ENCODE assay signal across 9 mouse cellular contexts in genomic region chr8:109551663-109552062, GRCm38 (mm10). TPM values are rescaled to one million over a fixed set of nuclear protein-coding genes. Genes with fewer than 3 reads are reported as not detected.
DNase-seq lines count a peak whose midpoint lies in the region; ATAC-seq and TF ChIP-seq lines count a peak whose summit lies in the region.
"Had no signal": no experiment of that assay in that cellular context is flagged by ENCODE, and none has a peak within 500 bp of the region (broad histone marks: within the 10 kb centered on the region; RNA-seq: fewer than 3 reads in every experiment).

No protein-coding gene starts in this region.

- H3K4me2 ChIP-seq in forebrain, postnatal 0 days (ENCODE audit: low read depth): no peak overlapping the region
- H3K4me2 ChIP-seq in forebrain, embryonic 13.5 days: no peak overlapping the region
- H3K4me2 ChIP-seq in lung, embryonic 16.5 days (ENCODE audit: low read depth, low read length): no peak overlapping the region
- H3K4me2 ChIP-seq: hindbrain, embryonic 15.5 days had no signal

- peak; percentile 30 for DNase-seq in forebrain, postnatal 0 days
- DNase-seq in lung, postnatal 36 days: no peak
- DNase-seq in embryo, embryonic 10 days (ENCODE audit: low spot score): peak; percentile 47
- peak; percentile 69 for DNase-seq in retina, embryonic 14.5 days (ENCODE audit: low spot score)
- DNase-seq in ovary, adult 18-20 months (ENCODE audit: low spot score): no peak
- DNase-seq in yolk sac, embryonic 10.5 days (ENCODE audit: low spot score): no peak

- H3K4me3 ChIP-seq in forebrain, postnatal 0 days (ENCODE audit: low read depth, low read length): no peak overlapping the region
- no peak overlapping the region for H3K4me3 ChIP-seq in forebrain, embryonic 13.5 days
- H3K4me3 ChIP-seq in lung, embryonic 16.5 days (ENCODE audit: low read length): no peak overlapping the region
- H3K4me3 ChIP-seq: hindbrain, embryonic 15.5 days had no signal

- no peak overlapping the region for H3K9ac ChIP-seq in forebrain, postnatal 0 days
- H3K9ac ChIP-seq in forebrain, embryonic 13.5 days: no peak overlapping the region
- no peak overlapping the region for H3K9ac ChIP-seq in lung, embryonic 16.5 days (ENCODE audit: low read length)
- H3K9ac ChIP-seq: hindbrain, embryonic 15.5 days had no signal

- WGBS in forebrain, postnatal 0 days: 46% methylated on average over 3 of the region's 3 CpGs
- WGBS in forebrain, embryonic 13.5 days: 40% methylated on average over 3 of the region's 3 CpGs
- WGBS in lung, embryonic 16.5 days: 41% methylated on average over 3 of the region's 3 CpGs

- no peaks in the 10 kb centered on the region for H3K9me3 ChIP-seq in forebrain, postnatal 0 days (ENCODE audit: low read length)
- H3K9me3 ChIP-seq in forebrain, embryonic 13.5 days (replicated peaks): no peaks in the 10 kb centered on the region
- no peaks in the 10 kb centered on the region for H3K9me3 ChIP-seq in lung, embryonic 16.5 days (ENCODE audit: control insufficient read depth, low read length)
- H3K9me3 ChIP-seq: hindbrain, embryonic 15.5 days had no signal

- H3K4me1 ChIP-seq in forebrain, postnatal 0 days (ENCODE audit: insufficient read depth): no peaks in the 10 kb centered on the region
- H3K4me1 ChIP-seq in forebrain, embryonic 13.5 days: no peaks in the 10 kb centered on the region
- H3K4me1 ChIP-seq in lung, embryonic 16.5 days (replicated peaks; ENCODE audit: control insufficient read depth, insufficient read depth, low read length): no peaks in the 10 kb centered on the region
- H3K4me1 ChIP-seq: hindbrain, embryonic 15.5 days had no signal

- H3K27ac ChIP-seq in forebrain, postnatal 0 days (ENCODE audit: low read depth, low read length): no peak overlapping the region
- no peak overlapping the region for H3K27ac ChIP-seq in forebrain, embryonic 13.5 days
- H3K27ac ChIP-seq in lung, embryonic 16.5 days (ENCODE audit: low read length): no peak overlapping the region
- H3K27ac ChIP-seq: hindbrain, embryonic 15.5 days had no signal

- ATAC-seq in forebrain, postnatal 0 days: no peak
- no peak for ATAC-seq in forebrain, embryonic 13.5 days
- ATAC-seq in lung, embryonic 16.5 days (ENCODE audit: low read depth): 0 out of 2 replicates have a peak, but pooled peaks have one; percentile 13

- peak; percentile 61 for TF ChIP-seq CTCF in forebrain, postnatal 0 days (IDR thresholded peaks at IDR 0.05; ENCODE audit: low read depth)

- H3K36me3 ChIP-seq in forebrain, postnatal 0 days (ENCODE audit: insufficient read depth): peaks cover 96% of the 10 kb centered on the region
- peaks cover 100% of the 10 kb centered on the region for H3K36me3 ChIP-seq in forebrain, embryonic 13.5 days (ENCODE audit: poor library complexity, severe bottlenecking)
- H3K36me3 ChIP-seq in lung, embryonic 16.5 days (ENCODE audit: control insufficient read depth, insufficient read depth, low read length): peaks cover 87% of the 10 kb centered on the region

- H3K27me3 ChIP-seq in forebrain, postnatal 0 days (ENCODE audit: insufficient read depth, low read length): no peaks in the 10 kb centered on the region
- H3K27me3 ChIP-seq in forebrain, embryonic 13.5 days: no peaks in the 10 kb centered on the region
- H3K27me3 ChIP-seq in lung, embryonic 16.5 days (ENCODE audit: control insufficient read depth, insufficient read depth, low read depth, low read length): no peaks in the 10 kb centered on the region
- H3K27me3 ChIP-seq: hindbrain, embryonic 15.5 days had no signal

RNA-seq across cellular contexts. Expression of gene Dhx38, which starts 14.0 kb away (rescaled TPM):
- 23.2 and 28.2 TPM in 2 replicates for total RNA-seq in forebrain, postnatal 0 days (2014; rRNA removed)
- 12.8 and 14.1 TPM in 2 replicates for polyA plus RNA-seq in forebrain, postnatal 0 days (2015; fragmentation: Nextera tagmentation; extraction: Ambion mirVana)
- 23.3 and 26.0 TPM in 2 replicates for polyA plus RNA-seq in forebrain, embryonic 13.5 days (2015; fragmentation: Nextera tagmentation; extraction: Ambion mirVana)
- 23.9 and 25.3 TPM in 2 replicates for polyA plus RNA-seq in lung, embryonic 16.5 days (2015; fragmentation: Nextera tagmentation; extraction: Ambion mirVana)

RNA-seq across cellular contexts. Expression of gene Txnl4b, which starts 14.0 kb away (rescaled TPM):
- total RNA-seq in forebrain, postnatal 0 days (2014; rRNA removed): 12.0 and 12.2 TPM in 2 replicates
- polyA plus RNA-seq in forebrain, postnatal 0 days (2015; fragmentation: Nextera tagmentation; extraction: Ambion mirVana): 34.0 and 35.2 TPM in 2 replicates
- 28.1 and 29.8 TPM in 2 replicates for polyA plus RNA-seq in forebrain, embryonic 13.5 days (2015; fragmentation: Nextera tagmentation; extraction: Ambion mirVana)
- polyA plus RNA-seq in lung, embryonic 16.5 days (2015; fragmentation: Nextera tagmentation; extraction: Ambion mirVana): 26.0 and 29.6 TPM in 2 replicates

RNA-seq across cellular contexts. Expression of gene Hp, which starts 27.3 kb away (rescaled TPM):
- total RNA-seq in forebrain, postnatal 0 days (2014; rRNA removed): 0.15 and 1.5 TPM in 2 replicates
- polyA plus RNA-seq in forebrain, postnatal 0 days (2015; fragmentation: Nextera tagmentation; extraction: Ambion mirVana): 0.38 and 0.44 TPM in 2 replicates
- polyA plus RNA-seq in forebrain, embryonic 13.5 days (2015; fragmentation: Nextera tagmentation; extraction: Ambion mirVana): 0.53 TPM in 1 of 2 replicates, not detected in the other
- 62.6 and 90.4 TPM in 2 replicates for polyA plus RNA-seq in lung, embryonic 16.5 days (2015; fragmentation: Nextera tagmentation; extraction: Ambion mirVana)

RNA-seq across cellular contexts. Expression of gene Dhodh, which starts 56.8 kb away (rescaled TPM):
- total RNA-seq in forebrain, postnatal 0 days (2014; rRNA removed): 26.1 and 26.4 TPM in 2 replicates
- polyA plus RNA-seq in forebrain, postnatal 0 days (2015; fragmentation: Nextera tagmentation; extraction: Ambion mirVana): 27.7 and 27.9 TPM in 2 replicates
- 33.7 and 37.7 TPM in 2 replicates for polyA plus RNA-seq in forebrain, embryonic 13.5 days (2015; fragmentation: Nextera tagmentation; extraction: Ambion mirVana)
- polyA plus RNA-seq in lung, embryonic 16.5 days (2015; fragmentation: Nextera tagmentation; extraction: Ambion mirVana): 40.9 and 42.1 TPM in 2 replicates

RNA-seq across cellular contexts. Expression of gene Pmfbp1, which starts 57.8 kb away (rescaled TPM):
- total RNA-seq in forebrain, postnatal 0 days (2014; rRNA removed): 0.38 and 2.2 TPM in 2 replicates
- 0.08 and 0.25 TPM in 2 replicates for polyA plus RNA-seq in forebrain, postnatal 0 days (2015; fragmentation: Nextera tagmentation; extraction: Ambion mirVana)
- polyA plus RNA-seq in forebrain, embryonic 13.5 days (2015; fragmentation: Nextera tagmentation; extraction: Ambion mirVana): 0.32 and 0.44 TPM in 2 replicates
- polyA plus RNA-seq in lung, embryonic 16.5 days (2015; fragmentation: Nextera tagmentation; extraction: Ambion mirVana): not detected in 2 replicates

Comparison
In these comparisons a context has a peak if more than half of its experiments do, and no peak if none do; other contexts are left out.
1. DNase-seq: peak in forebrain, postnatal 0 days (single experiment), embryo, embryonic 10 days (single experiment) and retina, embryonic 14.5 days (single experiment); none in lung, postnatal 36 days (single experiment), ovary, adult 18-20 months (single experiment) and yolk sac, embryonic 10.5 days (single experiment).
2. RNA of gene Hp, which starts 27.3 kb away (polyA plus RNA-seq): 62.6 to 90.4 TPM in lung, embryonic 16.5 days; 0.38 to 0.44 TPM in forebrain, postnatal 0 days and 0.53 TPM in forebrain, embryonic 13.5 days; every median in the first group is over 10 times any median in the second.